Mouse (Mus musculus) urinary bladder, postnatal 10 days (tissue): Measurements from ENCODE around the gene Chrne.

ENCODE experiments used
- DNase-seq: peaks from one replicate; pipeline ENCODE4 v3.0.0; 2022; ENCODE audit warnings: low spot score

Chrne gene

DNA sequence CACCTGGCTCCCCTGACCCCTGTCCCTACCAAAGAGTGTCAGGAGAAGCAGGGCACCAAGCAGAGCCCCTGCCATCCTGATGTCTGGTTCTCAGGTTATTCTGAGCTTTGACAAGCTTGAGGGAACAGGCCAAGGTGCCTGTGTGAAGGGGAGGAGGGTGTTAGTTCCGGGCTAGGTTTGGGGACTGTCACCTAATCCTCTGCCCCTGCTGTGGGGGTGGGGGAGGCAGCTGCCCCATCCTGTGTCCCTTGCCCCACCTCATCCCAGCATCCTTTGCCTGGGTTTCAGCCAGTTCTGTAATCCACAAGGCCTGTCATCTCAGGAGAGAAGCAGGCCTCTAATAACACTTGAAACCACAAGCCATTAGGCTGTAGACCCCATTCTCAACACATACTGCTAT is at the start of gene Chrne:
Chrne (minus strand) TSS at position 116 of the 400 bp plus-strand sequence.
- no peak for DNase-seq

DNA sequence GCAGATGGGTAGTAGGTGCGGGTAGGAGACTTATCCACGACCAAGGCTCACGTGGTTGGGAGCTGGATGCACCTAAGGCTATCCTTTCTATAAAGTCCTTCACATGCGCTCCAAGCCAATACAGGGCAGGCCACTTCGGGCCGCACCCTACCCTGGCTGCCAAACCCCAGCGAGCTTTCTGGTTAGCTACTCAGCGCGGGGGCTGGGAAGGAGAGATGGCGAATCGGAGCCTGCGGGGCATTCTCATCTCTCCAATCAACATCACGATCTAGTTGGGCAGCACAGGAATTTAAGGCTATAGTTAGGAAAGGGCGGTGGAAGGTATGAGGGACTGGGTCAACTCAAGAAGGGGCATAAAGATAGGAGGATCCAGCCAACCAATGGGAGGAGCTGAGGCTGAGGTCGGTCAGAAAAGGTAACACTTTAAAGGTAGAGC is 49.3 kb upstream of the Chrne start:
- no peak for DNase-seq

DNA sequence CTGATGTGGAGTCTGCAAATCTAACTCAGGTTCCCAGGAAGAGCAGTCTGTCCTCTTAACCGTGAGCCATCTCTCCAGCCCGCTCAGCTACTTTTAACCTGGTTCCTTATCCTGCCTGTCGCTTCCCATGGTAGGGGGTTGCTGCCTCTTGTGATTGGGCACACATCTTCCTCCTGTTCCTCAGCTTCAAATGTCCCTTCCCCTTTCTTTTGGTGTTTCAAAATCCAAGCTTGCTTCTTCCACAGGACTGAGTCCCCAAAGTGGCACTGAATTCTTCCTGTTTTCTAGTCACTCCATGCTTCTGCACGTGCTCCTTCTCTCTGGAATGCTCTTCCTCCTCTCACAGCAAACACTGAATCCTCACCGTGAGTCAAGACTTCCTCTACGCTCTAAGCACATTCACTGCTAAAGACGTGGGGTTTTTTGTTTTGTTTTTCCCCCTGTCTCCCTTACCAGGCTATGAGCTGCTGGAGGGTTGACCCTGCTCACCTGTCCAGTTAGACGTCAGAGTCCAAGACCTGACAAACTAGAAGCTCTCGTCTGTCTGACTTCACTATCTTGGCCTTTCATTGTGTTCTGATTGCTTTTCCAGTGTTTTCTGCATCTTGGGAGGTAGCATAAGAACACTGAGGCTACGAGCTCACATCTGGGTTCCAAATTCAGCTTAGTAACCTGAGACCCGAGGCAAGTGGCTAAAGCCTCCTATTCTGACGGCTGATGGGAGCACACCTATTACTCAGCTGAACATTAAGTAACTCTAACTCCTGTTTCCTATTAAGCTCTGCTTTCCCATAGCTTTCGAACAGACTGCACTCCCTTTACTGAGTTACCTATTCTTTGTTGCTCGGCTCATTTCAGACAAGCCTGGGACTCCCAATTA is 48.5 kb upstream of the Chrne start:
- no peak for DNase-seq

DNA sequence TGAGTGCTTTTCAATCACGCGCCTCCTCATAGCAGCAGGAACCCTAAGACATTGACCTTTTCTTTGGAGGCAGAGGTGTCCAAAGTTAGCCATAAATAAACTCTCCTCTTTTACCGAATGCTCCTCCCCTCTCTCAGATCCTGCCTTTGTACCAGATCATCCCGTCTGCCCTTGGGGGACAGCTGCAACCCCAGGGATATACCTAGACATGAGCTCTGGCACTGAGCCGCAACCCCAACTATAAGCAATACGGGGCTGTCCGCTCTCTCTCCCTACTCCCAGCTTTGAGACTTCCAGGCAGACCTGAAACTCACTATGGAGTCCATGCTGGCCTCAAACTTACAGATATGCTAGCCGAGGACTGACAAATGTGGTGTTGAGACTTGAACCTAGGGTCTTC is 47.7 kb upstream of the Chrne start:
- no peak for DNase-seq

DNA sequence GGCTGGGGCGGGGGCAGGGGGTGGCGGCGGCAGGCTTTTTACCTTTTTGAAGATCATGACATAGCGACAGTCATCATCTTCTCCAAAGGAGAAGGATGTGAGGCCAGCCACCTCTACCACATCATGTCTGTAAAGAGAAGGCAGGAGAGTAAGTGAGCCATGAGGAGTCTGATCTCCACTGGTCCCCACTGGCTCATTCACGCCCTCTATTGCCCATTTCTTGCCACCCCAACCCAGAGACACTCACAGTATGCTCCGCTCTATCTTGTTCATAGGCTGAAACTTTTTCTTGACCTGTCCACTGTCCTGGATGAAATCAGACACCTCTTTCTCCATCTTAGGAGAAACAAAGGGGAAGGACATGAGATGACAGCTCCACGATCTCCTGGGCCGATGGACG is 45.7 kb upstream of the Chrne start:
- DNase-seq: no peak

DNA sequence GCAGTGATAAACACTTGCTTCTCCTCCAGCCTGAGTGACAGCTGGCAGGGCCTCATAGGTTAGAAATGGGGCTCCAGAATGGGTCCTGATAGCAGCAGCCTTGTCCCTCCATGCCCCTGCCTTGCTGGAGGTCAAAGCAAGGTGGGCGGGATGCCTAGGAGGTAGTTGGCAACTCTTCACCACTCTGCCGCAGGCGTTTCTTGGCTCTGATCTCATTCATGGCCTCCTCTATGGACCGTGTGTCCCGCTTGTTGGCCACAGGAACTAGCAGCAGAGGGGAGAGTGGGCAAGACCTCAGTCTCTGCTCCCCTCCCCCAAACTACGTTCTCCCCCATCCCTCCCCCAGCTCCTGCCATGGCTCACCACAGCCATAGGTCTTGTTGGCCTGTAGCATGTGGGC is 44.9 kb upstream of the Chrne start:
- no peak for DNase-seq

DNA sequence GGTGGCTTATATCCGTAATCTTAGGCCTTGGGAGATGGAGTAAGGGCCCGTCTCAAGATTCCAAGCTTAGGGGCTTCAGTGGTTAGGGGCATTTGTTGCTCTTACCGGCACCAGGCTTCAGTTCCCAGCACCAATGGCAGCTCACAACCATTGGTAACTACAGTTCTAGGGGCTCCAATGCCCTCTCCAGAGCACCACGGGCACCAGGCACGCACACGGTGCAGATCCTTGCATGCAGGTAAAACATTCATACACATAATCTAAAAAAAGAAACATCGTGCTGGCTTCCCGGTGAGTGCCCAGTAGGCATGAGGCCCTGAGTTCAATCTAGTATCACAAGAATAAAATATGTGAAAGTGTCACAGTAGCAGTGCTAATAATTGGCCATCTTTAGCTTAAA is 44.1 kb upstream of the Chrne start:
- no peak for DNase-seq

DNA sequence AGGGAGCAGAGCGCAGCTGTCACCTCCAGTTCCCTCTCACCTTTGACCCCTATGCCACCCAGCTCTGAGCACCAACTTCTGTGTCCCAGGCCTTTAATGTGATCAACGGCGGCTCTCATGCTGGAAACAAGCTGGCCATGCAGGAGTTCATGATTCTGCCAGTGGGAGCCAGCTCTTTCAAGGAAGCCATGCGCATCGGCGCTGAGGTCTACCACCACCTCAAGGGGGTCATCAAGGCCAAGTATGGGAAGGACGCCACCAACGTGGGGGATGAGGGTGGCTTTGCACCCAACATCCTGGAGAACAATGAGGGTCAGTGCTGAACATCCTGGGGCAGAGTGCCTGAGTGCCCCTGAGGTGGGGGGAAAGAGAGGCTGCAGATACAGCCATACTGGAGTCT is 41.6 kb upstream of the Chrne start:
- no peak for DNase-seq

DNA sequence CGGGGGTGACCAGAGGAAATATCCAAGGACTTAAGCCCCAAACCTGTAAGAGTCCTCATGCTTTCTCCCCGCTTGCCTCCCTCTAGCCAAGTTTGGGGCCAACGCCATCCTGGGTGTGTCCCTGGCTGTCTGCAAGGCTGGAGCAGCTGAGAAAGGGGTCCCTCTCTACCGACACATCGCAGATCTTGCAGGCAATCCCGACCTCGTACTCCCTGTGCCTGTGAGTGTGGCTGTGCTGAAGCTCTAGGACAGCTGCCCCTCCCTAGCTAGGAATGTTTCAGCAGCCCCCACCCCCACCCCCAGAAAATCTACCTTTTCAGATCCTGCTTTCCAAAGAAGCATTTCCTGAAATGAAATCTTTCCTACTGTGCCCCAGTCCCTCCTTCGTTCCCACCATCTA is 39.9 kb upstream of the Chrne start:
- DNase-seq: no peak

DNA sequence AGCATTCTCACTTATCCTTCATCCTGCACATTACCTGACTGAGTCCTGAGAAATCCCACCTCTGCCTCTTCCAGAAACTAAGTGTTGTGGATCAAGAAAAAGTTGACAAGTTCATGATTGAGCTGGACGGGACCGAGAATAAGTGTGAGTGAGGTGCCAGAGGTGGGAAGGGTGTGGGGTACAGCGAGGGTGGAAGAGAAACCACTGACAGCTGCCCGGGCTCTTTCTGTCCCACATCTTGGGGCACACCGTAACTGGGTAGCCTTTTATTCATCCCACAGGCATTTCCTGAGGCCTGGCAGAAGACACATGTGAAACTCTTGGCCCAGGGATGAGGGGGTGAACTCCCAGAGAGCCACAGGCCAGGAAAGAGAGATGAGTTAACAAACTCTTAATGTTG is 39.5 kb upstream of the Chrne start:
- DNase-seq: no peak

DNA sequence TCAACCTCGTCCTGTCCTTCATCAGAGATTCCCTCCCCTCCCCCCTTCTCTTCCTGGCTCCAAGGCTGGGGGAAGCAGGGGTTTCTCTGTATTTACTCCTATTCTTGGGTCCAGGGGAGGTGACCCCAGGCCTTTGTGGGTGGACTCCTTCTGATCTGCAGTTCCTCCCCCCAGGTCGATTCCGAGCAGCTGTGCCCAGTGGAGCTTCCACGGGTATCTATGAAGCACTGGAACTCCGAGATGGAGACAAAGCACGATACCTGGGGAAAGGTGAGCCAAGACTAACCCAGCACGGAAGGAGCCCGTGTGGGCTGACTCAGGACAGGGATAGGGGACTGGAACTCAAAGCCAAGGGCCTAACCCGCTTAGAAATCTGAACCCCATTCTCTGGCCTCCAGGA is 39.0 kb upstream of the Chrne start:
- no peak for DNase-seq

DNA sequence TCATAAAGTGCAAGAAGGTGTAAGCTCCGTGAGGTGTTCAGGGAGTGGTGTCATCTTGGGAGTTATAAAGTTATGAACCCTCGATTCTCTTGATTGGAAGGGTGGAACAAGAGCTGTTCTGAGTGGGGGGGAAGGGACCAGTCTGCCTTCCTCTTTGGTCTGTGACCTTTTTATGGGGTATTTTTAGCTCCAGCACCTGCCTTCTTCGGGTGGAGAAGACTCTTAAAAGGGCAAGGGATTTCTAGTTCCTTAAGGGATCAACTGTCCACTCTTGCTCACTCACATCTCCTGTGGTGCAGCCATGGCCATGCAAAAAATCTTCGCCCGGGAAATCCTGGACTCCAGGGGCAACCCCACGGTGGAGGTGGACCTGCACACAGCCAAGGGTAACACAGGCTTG is 38.6 kb upstream of the Chrne start:
- DNase-seq: no peak

DNA sequence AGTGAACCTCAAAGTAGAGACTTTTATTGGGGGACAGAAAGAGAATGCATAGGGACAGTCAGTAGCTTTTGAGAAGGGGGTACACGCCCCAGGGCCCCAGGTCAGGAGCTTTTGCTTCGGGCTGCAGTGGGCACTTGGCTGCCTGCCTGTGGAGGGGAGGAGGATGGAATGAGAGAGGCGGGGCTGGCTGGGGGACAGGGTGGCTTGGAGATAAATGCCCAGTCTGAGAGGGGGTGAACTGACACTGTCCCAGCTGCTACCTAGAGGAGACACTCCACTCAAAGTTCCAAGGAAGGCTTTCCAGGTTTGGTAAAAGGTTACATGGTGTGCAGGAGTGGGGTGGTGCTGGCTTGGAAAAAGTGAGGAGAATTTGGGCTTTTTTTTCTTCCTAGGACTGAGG is 37.9 kb upstream of the Chrne start, which contains the start of gene Eno3:
Eno3 (plus strand) TSS at position 239 of the 400 bp plus-strand sequence.
- DNase-seq: no peak

DNA sequence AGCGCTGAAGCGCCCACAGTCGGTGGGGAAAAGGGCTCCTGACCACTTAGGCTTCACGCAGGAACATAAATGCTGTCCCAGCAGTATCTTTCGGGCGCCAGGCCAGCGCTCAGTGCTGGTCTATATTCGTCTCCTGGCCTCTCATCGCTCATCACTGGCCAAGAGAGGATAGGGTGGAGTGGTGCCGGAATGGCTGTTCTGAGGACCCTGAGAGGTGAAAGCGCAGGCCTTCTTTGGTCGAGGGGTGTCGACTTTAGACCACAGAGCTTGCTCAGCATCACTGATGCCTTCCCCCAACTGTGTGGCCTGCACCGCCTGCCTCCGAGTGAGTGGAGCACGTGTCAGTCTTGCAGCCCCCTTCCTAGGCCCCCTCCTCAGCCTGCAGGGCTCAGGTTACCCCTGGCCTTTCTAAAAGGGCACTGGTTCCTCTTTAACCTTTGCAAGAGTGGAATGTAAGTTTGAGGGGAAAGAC is 37.5 kb upstream of the Chrne start:
- DNase-seq: no peak

DNA sequence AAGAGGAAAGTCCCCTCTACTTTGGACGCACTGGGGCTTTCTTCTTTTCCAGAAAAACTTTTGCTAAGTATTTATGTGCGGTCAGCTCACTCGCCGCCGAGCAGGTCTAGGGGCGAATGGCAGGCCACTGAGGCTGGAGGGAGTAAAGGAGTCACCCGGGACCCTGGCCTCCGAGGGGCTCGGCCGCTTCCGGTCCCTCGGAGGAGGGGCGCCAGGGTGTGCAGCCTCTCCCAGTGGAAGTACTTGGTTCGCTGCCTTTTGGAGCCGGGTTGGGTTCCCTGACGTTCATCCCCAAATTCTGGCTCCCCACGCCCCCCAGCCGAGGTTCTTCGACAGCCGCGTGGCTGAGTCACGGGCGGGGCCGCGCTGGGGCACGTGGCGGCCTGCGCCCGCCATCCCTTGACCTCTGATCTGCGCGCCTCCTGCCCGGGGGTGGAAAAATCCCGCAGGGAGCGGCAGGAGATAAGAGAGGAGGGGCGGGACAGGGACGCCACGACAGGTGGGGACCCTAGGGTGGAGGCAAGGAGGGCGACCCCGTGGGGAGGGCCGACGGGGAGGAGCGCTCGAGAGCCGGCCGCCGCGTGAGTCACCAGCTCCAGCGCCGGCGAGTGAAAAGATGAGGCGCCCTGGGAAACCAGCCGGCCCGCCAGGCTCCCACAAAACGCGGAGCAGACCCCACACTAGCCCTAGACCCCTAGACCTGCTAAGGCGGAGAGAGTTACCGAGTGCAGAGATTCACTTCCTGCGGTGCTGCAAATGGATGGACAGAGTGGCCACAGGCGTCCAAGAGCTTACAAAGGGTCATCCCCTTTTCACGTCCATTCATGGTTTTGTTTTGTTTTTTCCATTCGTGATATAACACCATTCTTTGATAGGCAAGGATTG is 36.8 kb upstream of the Chrne start:
- DNase-seq: no peak

DNA sequence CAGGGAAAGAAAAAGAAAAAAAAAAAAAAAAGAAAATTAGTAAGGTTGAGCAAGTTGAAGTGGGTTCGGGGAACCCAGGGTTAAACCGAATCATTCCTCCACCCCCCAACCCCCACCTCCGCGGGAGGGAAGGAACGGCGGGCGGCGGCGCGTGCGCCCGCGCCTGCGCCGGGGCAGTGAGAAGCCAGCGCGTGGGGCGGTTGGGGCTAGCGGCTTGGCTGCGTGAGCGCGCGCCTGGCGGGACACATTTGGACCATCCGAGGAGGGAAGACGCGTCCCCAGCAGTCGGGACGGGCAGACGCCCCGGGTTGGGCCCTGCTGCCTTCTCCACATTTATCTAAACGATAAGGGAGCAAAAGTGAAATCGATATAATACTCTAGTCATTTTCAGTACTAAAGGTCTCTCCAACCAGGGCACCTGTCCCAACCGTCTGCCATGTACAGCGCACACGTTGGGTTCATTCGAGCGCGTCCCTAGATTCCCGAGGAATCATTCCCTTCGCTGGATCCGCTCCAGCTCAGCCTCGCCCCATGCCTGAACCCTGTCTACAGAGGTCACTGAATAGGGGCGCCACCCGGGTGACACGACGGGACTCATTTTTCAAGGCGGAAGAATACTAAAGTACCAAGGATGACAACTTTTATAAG is 36.0 kb upstream of the Chrne start:
- peak; percentile 53 for DNase-seq

DNA sequence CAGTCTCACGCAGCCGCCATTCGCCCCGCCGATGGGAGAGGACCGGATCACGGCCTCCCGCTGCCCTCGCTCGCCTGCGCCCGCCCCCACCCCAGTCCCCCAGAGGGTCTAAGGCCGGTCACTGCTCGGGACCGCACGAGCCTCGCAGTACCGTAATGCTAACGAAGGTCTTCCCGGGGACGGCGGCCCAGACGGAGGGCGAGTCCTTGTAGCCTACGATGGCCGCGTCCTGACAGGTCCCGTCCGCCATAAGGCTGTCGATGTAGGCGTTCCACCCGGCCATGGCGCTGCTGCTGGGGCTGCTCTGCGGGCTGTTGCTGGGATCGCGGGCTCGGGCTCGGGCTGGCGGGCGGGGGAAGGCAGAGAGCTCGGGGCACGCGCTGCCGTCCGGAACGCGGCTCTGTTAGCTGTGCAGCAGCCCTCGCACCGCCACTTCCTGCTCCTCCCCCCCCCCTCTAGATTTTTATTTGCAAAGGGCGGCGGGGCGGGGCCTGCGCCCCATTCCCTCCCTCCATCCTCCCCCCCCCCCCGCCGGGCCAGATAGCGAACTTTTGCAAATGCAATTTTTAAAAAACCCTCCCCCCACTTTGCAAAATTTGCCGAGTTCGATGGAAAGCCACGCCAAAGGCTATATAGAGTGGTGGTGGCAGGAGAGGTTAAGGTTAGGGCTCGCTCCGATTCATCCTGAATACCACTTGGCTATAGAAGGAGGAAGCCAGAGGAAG is 35.3 kb upstream of the Chrne start, which contains the start of gene Pfn1:
Pfn1 (minus strand) TSS at position 447 of the 725 bp plus-strand sequence.
- DNase-seq: peak; percentile 47

DNA sequence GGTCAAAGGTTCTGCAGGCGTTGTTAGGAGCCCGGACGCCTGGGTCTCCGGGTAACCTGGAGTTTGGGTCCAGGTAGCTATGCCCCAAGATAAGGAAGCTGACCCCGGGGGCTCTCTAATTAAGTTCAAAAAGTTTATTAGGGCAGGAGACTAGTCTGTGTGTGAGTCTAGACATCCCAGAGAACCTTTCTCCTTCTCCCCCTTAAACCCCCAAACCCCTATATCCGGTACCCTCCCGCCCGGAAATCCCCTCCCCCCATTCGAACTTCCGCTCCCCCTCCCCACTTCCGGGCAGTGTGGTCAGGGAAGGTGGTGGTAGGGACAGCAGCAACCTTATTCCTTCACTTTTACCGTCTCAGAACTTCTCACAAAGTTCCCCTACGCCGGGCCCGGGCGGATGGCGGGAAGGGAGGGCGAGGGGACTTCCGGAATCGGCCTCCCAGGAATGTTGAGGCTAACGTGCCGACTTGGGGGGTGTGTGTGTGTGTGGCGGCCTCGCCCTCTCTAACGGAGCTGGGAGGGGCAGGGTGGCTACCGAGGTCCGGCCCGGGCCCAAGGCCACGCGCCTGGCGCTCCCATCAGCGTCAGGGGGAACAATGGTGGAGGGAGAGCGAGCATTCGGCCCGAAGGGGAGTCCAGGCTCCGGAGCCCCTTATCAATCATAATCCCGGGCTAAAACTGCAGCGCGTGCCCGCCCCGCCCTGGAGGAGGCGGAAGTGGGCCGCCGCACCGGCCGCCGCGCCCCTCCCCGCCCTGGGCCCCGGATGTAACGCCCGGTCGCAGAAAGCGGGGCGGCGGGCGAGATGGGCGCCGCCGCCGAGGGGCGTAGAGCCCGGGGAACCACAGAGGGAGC is 34.6 kb upstream of the Chrne start:
- DNase-seq: no peak

DNA sequence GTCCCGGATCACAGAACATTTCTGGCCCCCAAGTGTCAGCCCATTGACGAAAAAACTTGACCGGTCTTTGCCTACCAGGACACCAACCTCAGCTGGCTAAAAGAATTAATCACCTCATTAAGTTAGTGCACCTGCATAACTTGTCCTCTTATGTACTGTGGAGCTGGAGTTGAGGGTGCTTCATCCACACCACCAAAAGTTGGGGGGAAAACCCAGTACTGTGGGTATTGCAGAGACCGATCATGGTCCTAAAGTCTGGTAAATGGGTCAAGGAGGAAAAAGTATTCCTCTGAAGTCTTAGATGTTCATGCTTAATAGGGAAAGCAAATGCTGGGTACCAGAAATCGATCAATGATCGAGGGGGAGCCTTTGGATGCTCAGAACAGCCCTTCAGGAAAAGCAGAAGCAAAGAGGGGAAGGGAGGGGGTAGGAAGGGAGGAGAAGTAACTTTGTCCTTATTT is 33.9 kb upstream of the Chrne start:
- DNase-seq: no peak
